Mouse (Mus musculus) C2C12 (cell line): ENCODE results near the gene Ola1. TPM values are rescaled to one million over a fixed set of nuclear protein-coding genes. Genes with fewer than 3 reads are reported as not detected.

Source experiments
- H3K27me3 ChIP-seq: one replicate; pipeline ENCODE4 v1.6.1; 2011; ENCODE audit not compliant: control insufficient read depth, insufficient read depth, insufficient read length
- H3K36me3 ChIP-seq: one replicate; pipeline ENCODE4 v1.6.1; 2011; ENCODE audit not compliant: control insufficient read depth, insufficient read depth
- H3K4me3 ChIP-seq: one replicate; pipeline ENCODE4 v1.5.1; 2011; ENCODE audit warnings: mild to moderate bottlenecking, control low read depth; ENCODE audit not compliant: poor library complexity, insufficient read depth, severe bottlenecking
- H3K79me2 ChIP-seq: one replicate; pipeline ENCODE4 v1.6.1; 2011; ENCODE audit not compliant: control insufficient read depth, insufficient read depth
- H3K79me3 ChIP-seq: one replicate; pipeline ENCODE4 v1.6.1; 2011; ENCODE audit warnings: low read depth, control low read depth
- H3ac ChIP-seq: one replicate; pipeline ENCODE3; 2011; ENCODE audit warnings: low read depth; ENCODE audit not compliant: control insufficient read depth, insufficient read length
- CEBPB ChIP-seq: IDR thresholded peaks from one replicate; pipeline ENCODE4 v1.6.1; 2011; ENCODE audit warnings: low read depth, mild to moderate bottlenecking, control low read depth, moderate library complexity
- CTCF ChIP-seq: IDR thresholded peaks from one replicate; pipeline ENCODE4 v1.5.1; 2011; ENCODE audit not compliant: control insufficient read depth, insufficient read depth, insufficient read length
- FOSL1 ChIP-seq: IDR thresholded peaks from one replicate; pipeline ENCODE4 v1.8.0; 2011; ENCODE audit warnings: mild to moderate bottlenecking, low read length; ENCODE audit not compliant: poor library complexity, insufficient read depth, severe bottlenecking
- MAX ChIP-seq: IDR thresholded peaks from one replicate; pipeline ENCODE4 v1.6.1; 2011; ENCODE audit warnings: mild to moderate bottlenecking, control low read depth
- MYOD1 ChIP-seq: IDR thresholded peaks from one replicate; pipeline ENCODE4 v1.6.1; 2011; ENCODE audit warnings: low read depth; ENCODE audit not compliant: control insufficient read depth, insufficient read length
- MYOG ChIP-seq: IDR thresholded peaks from one replicate; pipeline ENCODE4 v1.6.1; 2011; ENCODE audit not compliant: control insufficient read depth, insufficient read length; ENCODE audit errors: extremely low read depth
- USF1 ChIP-seq: IDR thresholded peaks from one replicate; pipeline ENCODE4 v1.6.1; 2011; ENCODE audit warnings: low read depth, mild to moderate bottlenecking, control low read depth, moderate library complexity
- polyA plus RNA-seq: library from polyadenylated mRNA; unstranded; fragments of >200 nt; fragmentation: generic; extraction: Trizol; gene quantifications from one replicate; pipeline ENCODE4 v1.2.1, GENCODE M21; 2012; ENCODE audit warnings: missing spikeins

Ola1 gene
- polyA plus RNA-seq, 1 experiment: 40.4 TPM

DNA sequence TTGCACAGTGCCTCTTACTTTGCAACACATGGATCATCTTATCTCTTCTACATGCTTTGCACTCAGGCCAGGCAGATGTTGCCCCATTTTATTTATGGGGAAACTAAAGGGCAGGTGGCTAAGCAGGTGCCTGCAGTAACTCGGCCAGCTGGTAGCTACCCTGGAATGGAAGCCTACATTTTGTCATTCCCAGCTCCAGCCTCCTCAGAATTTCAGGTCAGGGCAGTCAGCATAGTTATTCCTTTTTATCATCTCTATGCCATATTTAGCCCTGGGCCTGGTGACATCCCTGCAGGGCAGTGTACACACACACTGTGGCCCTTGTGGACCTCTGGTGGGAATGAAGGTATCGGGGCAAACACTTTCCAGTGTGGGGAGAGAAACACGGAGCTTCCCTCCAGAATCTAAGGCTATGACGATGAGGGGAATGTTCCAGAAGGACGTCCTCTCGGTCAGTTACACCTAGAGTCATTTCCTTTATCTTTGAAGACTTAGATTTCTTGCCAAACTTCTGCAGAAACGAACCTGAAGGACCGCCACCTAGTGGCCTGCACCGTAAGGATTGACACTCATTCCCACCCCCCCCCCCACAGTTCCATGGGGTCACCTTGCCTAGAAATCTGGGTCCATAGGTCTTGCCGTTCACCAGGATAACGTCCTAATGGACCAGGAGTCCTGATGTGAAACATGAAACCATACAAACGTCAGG, 159.0 kb downstream of the Ola1 start:
- Histone ChIP-seq H3K4me3 (no peak overlapping the region), H3K36me3 (no peaks in the 10 kb centered on the region), H3K79me3 (no peaks in the 10 kb centered on the region), H3K79me2 (no peaks in the 10 kb centered on the region), H3ac (no peak overlapping the region), H3K27me3 (no peaks in the 10 kb centered on the region)
- TF ChIP-seq MYOG: no peak
- TF ChIP-seq MAX: no peak
- TF ChIP-seq CTCF: no peak
- no peak for TF ChIP-seq USF1
- no peak for TF ChIP-seq MYOD1
- TF ChIP-seq CEBPB: no peak
- TF ChIP-seq FOSL1: no peak

DNA sequence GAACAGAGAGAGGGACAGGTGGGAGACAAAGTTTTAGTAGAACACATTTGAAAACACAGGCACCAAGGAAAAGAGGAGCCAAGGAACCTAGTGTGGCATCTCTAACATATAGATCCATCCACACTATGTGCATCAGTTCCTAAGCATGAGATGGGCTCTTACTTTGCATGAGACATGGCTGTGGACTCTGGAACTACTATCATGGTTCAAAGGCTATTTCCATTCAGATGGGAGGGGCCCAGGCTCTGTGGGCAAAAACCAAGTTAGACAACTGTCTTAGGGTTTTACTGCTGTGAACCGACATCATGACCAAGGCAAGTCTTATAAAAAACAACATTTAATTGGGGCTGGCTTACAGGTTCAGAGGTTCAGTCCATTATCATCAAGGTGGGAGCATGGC, 160.4 kb downstream of the Ola1 start:
- Histone ChIP-seq H3K27me3 (no peaks in the 10 kb centered on the region), H3K4me3 (no peak overlapping the region), H3K79me3 (no peaks in the 10 kb centered on the region), H3K79me2 (no peaks in the 10 kb centered on the region), H3K36me3 (no peaks in the 10 kb centered on the region), H3ac (no peak overlapping the region)
- no peak for TF ChIP-seq MYOG
- no peak for TF ChIP-seq CTCF
- TF ChIP-seq CEBPB: no peak
- TF ChIP-seq FOSL1: no peak

DNA sequence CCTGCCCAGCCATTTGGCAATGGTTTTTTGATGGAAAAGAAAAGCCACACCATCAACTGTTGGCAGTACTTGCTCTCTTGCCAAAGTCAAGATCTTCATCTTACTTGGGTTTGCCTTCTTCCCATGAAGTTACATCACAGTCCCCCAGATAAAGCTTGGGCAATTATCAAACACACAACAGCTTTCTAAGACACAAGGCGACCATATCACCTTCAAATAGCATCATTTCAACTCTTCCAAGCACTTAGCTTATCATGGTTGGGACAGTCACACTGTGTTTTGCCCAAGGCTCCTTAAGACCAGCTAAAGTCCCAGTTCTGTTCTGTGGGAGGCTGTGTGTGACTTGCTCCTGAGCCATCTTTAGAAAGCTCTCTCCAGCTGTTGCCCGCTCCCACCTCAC, 161.1 kb downstream of the Ola1 start:
- Histone ChIP-seq H3K79me2 (no peaks in the 10 kb centered on the region), H3K4me3 (no peak overlapping the region), H3K36me3 (no peaks in the 10 kb centered on the region), H3ac (no peak overlapping the region), H3K27me3 (no peaks in the 10 kb centered on the region), H3K79me3 (no peaks in the 10 kb centered on the region)
- TF ChIP-seq MYOG (no peak), USF1 (no peak), FOSL1 (no peak), CEBPB (no peak), MAX (no peak), CTCF (no peak), MYOD1 (no peak)

DNA sequence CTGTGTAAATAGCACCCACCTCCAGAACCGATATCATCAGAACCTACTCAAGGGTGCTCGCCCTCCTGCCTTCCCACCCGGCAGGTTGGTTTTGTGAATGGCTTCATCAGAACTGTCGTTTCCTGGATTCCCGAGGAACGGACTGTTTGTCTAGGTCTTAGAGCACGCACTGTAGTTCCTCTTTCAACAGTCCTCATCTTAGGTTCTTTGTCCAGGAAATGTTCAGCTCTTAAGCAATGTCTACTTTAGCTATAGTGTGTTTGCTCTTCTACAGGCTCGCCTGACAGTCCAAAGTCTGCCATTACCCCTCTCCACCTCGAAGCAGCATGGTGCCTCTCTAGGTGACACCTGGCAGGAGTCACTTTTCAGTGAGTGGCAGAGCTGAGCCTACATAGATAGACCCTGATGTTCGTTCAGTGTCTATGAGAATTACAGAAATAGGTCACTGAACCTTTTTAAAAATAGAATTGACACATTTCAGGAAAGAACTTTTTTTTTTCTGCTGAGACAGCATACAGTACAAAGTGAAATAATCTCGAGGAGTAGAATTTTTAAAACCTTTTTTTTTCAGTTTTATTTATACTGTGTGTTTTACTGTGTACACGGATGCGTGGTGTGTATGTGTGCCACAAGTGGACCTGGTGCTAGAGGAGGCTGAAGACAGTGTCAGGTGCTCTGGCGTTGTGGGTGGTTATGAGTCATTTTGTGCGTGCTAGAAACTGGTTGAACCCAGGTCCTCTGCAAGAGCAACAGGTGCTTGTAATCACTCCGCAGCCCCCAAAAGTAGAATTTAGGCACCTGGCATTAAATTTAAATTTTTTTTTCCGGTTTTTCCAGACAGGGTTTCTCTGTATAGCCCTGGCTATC, 162.4 kb downstream of the Ola1 start:
- no peaks in the 10 kb centered on the region for H3K36me3 ChIP-seq

DNA sequence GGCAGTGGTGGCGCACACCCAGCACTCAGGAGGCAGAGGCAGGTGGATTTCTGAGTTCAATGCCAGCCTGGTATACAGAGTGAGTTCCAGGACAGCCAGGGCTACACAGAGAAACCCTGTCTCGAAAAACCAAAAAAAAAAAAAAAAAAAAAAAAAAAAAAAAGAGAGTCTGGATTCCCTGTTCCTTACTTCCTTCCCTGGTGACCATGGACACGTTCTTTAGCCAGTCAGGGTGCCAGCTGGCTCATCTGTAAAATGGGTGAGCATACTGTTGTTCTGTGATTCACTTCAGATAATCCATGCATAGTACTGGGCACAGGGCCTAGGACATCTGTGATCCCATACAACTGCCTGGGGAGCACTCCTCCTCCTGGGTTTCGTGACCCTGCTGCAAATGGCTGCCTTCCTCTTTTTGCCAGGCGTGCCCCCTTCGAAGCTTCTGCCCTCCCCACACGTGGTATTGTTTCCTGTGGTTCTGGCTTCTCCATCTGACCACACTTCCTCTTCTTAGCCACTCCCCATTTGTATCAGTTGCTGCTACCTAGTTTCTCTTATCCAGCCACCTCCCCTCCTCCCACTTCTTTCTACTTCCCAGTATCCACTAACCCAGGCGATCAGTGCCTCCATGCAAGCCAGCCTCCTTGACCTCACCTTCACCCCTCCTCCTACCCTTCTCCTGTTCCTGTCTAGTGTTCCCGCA, 164.8 kb downstream of the Ola1 start:
- Histone ChIP-seq H3K4me3 (no peak overlapping the region), H3K36me3 (no peaks in the 10 kb centered on the region), H3K79me3 (no peaks in the 10 kb centered on the region), H3K79me2 (no peaks in the 10 kb centered on the region), H3K27me3 (no peaks in the 10 kb centered on the region), H3ac (no peak overlapping the region)
- TF ChIP-seq CEBPB (no peak), MYOG (no peak), MYOD1 (no peak), CTCF (no peak)

More for the DNA sequence above, 162.4 kb downstream of the Ola1 start:
- Histone ChIP-seq H3K27me3 (no peaks in the 10 kb centered on the region), H3K79me3 (no peaks in the 10 kb centered on the region), H3K4me3 (no peak overlapping the region), H3ac (no peak overlapping the region), H3K79me2 (no peaks in the 10 kb centered on the region)
- TF ChIP-seq CEBPB (no peak), FOSL1 (no peak), MYOG (no peak), CTCF (no peak), MYOD1 (no peak)

DNA sequence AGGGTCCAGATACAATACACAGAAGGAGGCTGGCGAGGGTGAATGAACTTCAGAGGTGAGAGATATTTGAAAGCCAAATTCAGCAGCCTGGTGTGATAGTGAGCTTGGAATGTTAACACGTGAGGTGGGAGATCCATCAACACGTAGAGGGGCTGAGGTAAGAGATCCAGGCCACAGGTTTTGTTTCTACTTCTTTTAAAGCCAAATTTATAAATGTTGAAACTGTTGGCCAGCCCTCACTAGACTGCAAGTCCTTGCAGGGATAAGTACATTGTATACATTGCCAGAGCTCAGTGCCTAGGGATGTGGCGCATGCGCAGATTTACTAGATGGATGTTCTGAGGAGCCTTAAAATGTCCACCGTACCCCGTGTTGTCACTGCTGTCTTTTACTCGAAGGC, 168.3 kb downstream of the Ola1 start:
- Histone ChIP-seq H3K79me2 (no peaks in the 10 kb centered on the region), H3K79me3 (no peaks in the 10 kb centered on the region), H3ac (no peak overlapping the region), H3K27me3 (no peaks in the 10 kb centered on the region), H3K4me3 (no peak overlapping the region), H3K36me3 (no peaks in the 10 kb centered on the region)
- TF ChIP-seq MAX (no peak), USF1 (no peak), MYOG (no peak), CEBPB (no peak), MYOD1 (no peak), FOSL1 (no peak), CTCF (no peak)
